Mouse (Mus musculus) kidney, postnatal 4 days (tissue): ENCODE data around the gene Prc1.

Experiments used
- DNase-seq, 2 experiments: peaks; one replicate each; pipeline ENCODE4 v3.0.0; 2021; ENCODE audit warnings: mixed read lengths in 2 of 2

Prc1 gene

DNA sequence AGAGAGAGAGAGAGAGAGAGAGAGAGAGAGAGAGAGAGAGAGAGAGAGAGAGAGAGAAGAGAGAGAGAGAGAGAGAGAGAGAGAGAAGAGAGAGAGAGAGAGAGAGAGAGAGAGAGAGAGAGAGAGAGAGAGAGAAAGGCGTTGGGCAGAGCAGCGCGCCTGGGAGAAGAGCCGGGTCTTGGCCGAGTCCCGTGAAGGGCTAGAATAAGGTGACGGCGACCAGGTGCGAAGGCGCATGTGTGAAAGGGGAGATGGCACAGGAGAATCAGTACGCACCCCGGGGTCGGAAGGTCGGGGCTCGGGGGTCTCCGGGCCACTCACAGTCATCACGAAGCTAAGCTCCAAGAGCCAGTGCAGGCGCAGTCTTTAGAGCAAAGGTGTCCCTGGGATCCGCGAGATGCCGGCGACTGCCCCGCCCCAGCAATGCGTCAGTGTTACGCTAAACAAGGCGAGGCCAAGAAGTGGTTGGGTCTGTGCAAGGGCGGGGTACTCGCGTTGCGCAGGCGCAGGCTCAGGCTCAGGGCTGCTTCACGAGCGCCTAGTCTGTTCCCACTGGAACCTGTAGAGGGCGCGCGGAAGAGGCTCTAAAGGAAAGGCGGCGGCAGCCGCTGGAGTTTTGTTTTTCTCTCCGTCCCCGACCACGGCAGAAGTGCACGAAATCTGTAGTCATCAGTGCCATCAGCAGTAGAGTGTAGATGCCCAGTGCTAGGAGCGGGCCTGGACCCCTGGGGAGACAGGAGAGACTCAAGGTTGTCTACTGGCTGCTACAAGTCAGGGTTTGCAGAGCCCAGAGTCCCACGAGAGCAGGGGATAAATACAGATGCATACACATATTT, 45.8 kb downstream of the Prc1 start:
- peak; percentile 99 for DNase-seq

DNA sequence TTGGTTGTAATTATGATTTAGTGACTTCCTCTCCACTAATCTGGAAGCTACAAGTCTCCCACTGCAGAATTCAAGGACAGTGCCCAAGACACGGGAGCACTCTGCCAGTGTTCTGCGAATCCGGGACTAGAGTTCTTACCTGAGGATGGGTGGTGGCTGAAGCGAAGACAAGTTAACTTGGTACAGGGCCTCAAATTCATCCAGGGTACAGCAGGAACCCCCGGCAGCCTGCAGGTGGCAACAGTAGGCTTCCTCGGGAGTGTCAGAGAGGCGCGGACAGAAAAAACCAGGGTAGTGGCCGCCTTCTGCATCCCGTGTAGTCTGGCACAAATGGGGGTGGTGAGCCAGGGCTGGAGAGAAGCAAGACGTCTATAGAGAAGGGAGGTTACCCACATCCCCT, 46.5 kb downstream of the Prc1 start, which contains the start of gene Unc45a:
Gene Unc45a (minus strand): TSS at position 213 of the 400 bp plus-strand sequence.
- peak; percentile 76 to 88 for DNase-seq

DNA sequence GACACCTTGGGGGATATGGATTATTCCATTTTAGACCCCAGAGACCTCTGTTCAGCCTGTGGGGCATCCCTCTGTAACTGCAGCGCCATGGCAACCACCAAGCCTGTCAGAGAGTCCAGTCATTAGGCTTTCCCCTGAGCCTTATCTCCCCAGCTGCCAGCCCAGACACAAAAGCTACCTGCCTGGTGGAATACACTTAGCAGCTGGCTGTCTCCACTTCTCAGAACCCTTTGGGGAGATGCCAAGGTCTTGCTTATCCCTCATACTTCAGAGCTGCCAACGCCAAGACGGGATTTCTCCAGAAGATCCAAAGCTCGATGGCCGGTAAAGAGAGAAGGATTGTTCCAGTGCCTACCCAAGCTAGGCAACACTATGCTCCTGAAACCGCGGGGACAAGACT, 47.5 kb downstream of the Prc1 start:
- DNase-seq: no peak

DNA sequence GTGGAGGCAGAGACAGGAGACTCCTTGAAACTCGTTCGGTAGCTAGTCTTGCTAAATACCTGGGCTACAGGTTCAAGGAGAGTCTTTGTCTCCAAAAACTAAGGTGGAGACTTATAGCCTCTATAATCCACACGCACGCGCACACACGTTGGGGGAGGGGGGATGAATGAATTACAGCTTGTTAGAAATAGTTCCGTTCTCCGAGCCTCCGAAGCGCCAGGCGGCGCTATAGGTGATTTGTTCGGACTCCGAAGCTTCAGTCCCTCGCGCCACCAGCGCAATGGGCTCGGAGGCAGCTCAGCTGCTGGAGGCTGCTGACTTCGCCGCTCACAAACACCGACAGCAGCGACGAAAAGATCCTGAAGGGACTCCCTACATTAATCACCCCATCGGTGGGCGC, 48.6 kb downstream of the Prc1 start, which contains the start of gene Hddc3:
Gene Hddc3 (plus strand): TSS at position 247 of the 400 bp plus-strand sequence.
- DNase-seq: peak; percentile 99

DNA sequence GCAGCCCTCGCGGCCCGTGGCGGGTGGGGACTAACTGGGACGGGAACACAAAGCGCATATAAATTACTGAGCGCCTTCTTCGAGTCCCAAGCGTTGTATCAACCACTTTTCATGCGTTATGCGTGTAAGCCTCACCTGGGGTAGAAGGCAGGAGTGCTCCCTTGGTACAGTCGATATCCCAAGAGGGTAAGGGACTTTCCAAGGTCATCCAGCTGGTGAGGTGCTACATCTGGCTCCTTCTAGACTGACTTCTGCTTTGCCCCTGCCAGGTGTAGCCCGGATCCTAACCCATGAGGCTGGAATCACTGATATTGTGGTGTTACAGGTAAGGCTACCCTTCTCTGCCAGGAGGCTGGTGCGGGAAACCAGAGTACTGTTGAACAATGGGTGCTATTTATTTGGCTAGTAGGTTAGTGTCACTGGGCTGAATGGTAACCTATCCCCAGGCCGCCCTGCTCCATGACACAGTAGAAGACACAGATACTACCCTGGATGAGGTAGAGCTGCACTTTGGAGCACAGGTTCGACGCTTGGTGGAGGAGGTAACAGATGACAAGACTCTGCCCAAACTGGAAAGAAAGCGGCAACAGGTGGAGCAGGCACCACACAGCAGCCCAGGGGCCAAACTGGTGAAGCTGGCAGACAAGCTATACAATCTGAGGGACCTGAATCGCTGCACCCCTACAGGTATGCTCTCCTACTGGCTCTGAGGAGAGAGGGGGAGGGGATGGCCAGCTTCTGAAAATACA, 49.2 kb downstream of the Prc1 start:
- no peak for DNase-seq

DNA sequence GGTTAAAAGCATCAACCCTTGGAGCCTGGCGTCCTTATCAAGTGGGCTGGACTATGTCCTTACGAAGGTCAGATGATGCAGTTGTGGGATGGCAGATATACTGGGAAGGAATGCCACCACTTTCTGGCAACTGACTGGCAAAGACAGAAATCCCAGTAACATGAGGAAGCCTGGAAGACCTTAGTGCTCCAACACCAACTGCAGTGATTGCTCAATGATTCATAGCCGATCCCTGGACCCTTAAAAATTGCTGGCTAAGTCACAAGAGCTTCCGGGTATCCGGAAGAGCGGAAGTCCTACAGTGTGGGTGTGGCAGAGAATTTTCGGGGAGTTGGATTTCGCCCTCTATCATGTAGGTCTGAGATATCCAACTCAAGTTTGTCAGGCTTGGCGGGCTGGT, 51.9 kb downstream of the Prc1 start:
- DNase-seq: no peak

DNA sequence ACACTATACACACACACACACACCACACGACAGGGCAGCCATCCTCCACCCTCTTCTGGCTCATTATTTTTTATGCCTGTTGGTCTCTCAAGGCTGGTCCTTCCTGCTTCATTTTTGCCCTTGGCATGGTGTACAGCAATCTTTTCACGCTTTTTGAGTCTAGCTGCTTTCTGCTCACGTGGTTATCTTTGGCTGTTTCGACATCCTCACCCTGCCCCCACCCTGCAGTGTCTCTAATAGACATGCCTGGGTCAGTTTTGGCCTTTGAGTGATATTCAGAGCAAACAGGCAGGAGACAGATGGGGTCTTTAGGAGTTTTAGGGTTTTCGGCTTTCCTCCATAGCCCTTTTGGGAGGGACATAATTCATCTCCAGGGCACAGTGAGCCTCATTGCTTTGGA, 52.6 kb downstream of the Prc1 start:
- DNase-seq: no peak

DNA sequence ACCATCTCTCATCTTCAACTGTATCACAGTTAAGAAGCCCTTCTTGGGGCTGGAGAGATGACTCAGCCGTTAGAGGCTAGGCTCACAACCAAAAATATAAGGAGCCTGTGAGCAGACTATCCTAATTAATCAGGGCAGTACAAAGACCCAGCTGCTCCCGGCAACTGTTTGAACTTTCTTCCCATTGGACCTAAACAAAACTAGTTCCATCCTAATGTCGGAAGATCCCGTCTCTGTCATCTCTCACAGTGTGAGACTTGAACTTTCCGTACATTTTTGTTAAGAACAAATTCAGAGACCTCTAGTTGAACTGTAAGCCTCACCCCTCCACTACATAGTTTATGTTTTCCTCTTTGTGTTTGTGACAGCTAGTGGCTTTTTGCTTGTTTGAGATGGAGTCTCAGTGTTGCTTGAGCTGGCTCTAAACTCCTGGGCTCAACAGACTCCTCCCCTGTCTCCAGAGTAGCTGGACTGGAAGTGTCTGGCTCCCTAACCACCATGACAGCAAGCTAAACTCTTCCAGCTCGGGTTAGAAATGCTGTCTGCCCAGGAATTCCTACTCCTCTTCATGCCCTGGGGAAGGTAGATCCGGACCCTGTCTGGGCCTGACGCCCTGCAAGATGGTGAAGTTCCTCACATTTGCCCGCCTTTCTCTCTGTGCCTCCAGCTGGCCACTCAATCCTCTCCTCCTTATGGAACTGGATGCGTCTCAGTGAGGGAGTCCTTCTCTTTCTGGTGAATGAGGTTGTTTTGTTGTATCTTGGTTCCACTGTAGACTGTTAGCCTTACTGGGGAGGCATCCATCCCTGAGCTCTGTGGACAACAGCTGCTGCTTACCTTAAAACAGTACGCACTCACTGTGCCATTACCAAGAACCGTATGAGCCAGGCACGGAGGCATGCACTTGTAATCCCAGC, 53.7 kb downstream of the Prc1 start:
- peak in 1 of 2 experiments; percentile 41 for DNase-seq

DNA sequence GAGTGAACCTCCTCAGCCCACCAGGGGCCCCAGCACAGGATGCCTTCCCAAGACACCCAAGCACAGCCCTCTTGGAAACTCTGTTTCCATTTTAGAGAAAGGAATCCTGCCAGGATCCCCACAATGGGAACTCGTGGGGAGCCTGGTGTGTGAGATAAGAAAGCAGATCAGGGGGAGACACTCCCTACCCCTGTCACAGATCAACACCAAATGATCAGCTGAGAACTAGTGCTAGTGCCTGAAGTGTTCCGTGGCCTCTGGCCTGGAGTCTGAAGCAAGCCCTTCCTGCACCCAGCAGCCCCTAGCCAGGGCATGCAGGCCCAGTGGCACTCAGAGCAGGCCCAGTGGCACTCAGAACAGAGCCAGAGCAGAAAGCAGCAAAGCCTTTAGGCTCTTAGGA, 56.6 kb downstream of the Prc1 start:
- DNase-seq: no peak

DNA sequence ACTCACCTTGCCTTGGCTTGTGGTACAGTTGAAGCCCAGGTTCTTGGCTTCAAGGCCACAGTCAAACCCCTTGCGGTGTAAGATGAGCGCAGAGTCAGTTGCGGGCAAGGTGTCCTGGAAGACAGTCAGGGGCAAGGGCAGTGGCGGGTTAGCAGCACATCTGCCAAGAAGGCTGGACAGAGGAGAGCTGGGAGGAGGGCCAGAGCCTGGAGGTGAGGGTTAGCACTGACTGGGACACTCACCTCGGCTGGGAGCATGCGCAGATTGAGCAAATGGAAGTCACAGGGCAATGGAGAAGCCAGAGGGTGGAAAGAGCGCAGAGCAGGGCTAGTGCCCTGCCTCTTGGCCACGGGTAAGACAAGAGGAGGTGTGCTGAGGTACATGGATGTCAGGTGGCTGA, 58.7 kb downstream of the Prc1 start:
- DNase-seq: no peak

DNA sequence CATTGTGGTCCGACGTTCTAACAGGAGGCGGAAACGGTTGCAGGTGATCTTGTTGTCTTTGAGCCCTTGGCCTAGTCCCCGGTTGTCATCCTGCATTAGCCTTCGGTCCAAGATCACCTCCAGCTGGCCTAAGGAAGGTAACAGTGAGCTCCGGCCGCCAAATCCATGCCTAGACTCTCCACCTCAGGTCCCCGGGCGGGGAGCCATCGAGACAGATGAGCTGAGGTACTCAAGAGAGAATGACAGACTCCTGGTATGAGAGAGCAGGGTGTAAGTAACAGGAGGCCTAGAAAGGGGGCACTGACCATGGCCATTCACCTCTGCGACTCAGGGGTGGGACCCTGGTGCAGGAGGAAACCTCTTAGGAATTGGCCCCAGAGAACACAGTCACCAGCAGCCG, 62.1 kb downstream of the Prc1 start:
- no peak for DNase-seq

DNA sequence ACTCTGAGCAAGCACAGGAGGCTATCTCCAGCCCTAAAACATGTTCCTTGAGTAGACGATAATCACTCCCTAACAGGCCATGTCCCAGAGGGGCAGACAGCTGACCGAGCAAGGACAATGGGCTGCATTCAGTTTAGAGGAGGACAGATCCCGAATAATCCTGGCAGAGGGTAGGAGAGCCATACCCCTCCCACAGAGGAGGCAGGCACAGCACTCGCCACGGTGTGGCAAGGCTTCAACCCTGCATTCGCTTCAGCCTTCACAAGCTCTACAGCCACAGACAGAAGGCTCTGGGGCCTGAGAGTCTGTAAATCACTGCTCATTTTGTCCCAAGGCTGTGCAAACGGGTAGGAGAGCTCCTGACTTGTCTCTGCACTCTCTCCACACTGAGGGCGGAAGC, 62.9 kb downstream of the Prc1 start:
- no peak for DNase-seq

DNA sequence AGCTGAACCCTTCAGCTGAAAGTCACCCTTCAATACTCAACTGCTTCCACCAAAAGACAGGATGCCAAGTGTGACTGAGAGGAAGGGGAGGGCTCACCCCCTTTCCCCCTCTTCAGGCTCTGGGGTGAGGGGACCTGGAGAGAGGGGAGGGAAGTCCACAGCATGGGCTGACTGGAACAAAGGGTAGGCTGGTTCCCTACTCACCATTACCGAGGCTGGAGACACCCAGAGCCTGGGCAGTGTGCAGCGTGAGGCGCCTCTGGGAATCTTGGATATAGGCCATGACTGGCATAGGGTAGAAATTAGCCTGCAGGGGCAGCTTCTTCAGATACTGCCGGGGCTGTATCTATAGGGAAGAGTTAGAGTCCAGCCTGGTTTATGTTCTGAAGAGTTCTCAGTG, 63.8 kb downstream of the Prc1 start:
- no peak for DNase-seq

DNA sequence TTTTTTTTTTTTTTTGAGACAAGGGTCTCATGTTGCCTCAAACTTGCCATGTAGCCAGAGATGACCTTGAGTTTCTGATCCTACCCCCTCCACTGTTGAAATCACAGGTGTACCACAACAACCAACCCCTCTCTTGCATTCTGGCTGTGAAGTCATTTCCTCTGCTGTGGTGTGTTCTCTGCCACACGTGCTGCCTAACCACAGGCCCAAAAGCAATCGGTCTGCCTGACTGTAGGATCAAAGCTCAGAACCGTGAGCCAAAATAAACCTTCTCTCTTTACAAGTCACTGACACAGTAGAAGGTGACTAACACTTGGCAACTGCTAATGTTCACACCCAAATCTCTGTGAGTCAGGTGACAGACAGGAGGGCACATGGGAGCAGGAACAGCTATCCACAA, 66.2 kb downstream of the Prc1 start:
- no peak for DNase-seq

DNA sequence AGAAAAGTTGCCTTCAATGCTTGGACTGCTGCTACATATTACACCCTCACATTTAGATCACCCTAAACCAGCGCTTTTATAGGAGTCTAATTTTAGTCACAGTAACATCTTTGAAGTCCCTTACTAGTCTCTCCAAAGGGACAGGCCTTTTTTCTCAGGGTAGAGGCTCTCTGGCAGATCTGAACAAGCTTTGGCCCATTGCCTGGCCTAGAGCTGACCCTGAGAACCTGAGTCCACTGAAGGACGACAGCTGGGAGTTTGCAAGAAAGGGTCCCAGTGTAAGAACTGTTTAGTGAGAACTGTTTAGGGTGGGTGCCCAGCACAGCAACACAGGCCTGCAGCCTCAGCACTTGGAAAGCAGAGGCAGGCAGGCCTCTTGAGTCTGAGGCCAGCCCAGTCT, 71.5 kb downstream of the Prc1 start:
- DNase-seq: peak; percentile 78 to 83
